Mouse (Mus musculus) myocyte (in vitro differentiated cells): ENCODE data around the gene Sap30bp. TPM values are rescaled to one million over a fixed set of nuclear protein-coding genes. Genes with fewer than 3 reads are reported as not detected.

Experiments used
- H3K27me3 ChIP-seq: one replicate; pipeline ENCODE4 v1.6.1; 2011; ENCODE audit not compliant: control insufficient read depth, insufficient read depth, insufficient read length
- H3K36me3 ChIP-seq: one replicate; pipeline ENCODE4 v1.6.1; 2011; ENCODE audit not compliant: control insufficient read depth, insufficient read depth
- H3K4me2 ChIP-seq: one replicate; pipeline ENCODE4 v1.6.1; 2011; ENCODE audit warnings: low read depth, control low read depth
- H3K4me3 ChIP-seq: one replicate; pipeline ENCODE4 v1.5.1; 2011; ENCODE audit warnings: mild to moderate bottlenecking, control low read depth, moderate library complexity
- H3K79me2 ChIP-seq: one replicate; pipeline ENCODE4 v1.6.1; 2011; ENCODE audit not compliant: control insufficient read depth, insufficient read depth
- H3ac ChIP-seq: one replicate; pipeline ENCODE4 v1.6.1; 2011; ENCODE audit not compliant: control insufficient read depth, insufficient read length
- CEBPB ChIP-seq: IDR thresholded peaks from 2 replicates; pipeline ENCODE4 v1.6.1; 2011; ENCODE audit warnings: mild to moderate bottlenecking, moderate library complexity; ENCODE audit not compliant: poor library complexity, insufficient read depth, severe bottlenecking
- E2F4 ChIP-seq: IDR thresholded peaks from one replicate; pipeline ENCODE4 v1.6.1; 2011; ENCODE audit warnings: mild to moderate bottlenecking, control low read depth, moderate library complexity; ENCODE audit not compliant: insufficient read depth
- MAX ChIP-seq: IDR thresholded peaks from one replicate; pipeline ENCODE4 v1.6.1; 2011; ENCODE audit warnings: low read depth, mild to moderate bottlenecking, control low read depth
- MYOD1 ChIP-seq, 3 experiments: IDR thresholded peaks; one replicate each; pipeline ENCODE4 v1.6.1; 2011; ENCODE audit warnings: control low read depth in 2 of 3, low read depth in 2 of 3, mild to moderate bottlenecking in 2 of 3, moderate library complexity in 1 of 3; ENCODE audit not compliant: insufficient read length in 2 of 3, control insufficient read depth in 1 of 3
- MYOG ChIP-seq, 3 experiments: IDR thresholded peaks; one replicate each; pipeline ENCODE4 v1.6.1; 2011; ENCODE audit warnings: control low read depth in 2 of 3, low read depth in 2 of 3, mild to moderate bottlenecking in 2 of 3; ENCODE audit not compliant: insufficient read length in 2 of 3, control insufficient read depth in 1 of 3, insufficient read depth in 1 of 3
- POLR2A ChIP-seq: IDR thresholded peaks from one replicate; pipeline ENCODE4 v1.6.1; 2011; ENCODE audit warnings: low read depth, mild to moderate bottlenecking, control low read depth, moderate library complexity; ENCODE audit not compliant: insufficient read length
- POLR2AphosphoS2 ChIP-seq: IDR thresholded peaks from one replicate; pipeline ENCODE4 v1.6.1; 2011; ENCODE audit warnings: low read depth, control low read depth; ENCODE audit not compliant: insufficient read length
- REST ChIP-seq: IDR thresholded peaks from one replicate; pipeline ENCODE4 v1.6.1; 2011; ENCODE audit warnings: mild to moderate bottlenecking, control low read depth, moderate library complexity; ENCODE audit not compliant: insufficient read depth, insufficient read length
- SRF ChIP-seq: IDR thresholded peaks from one replicate; pipeline ENCODE4 v1.6.1; 2011; ENCODE audit warnings: low read depth; ENCODE audit not compliant: control insufficient read depth, insufficient read length
- TCF12 ChIP-seq: IDR thresholded peaks from one replicate; pipeline ENCODE4 v1.6.1; 2011; ENCODE audit warnings: mild to moderate bottlenecking, control low read depth; ENCODE audit not compliant: poor library complexity, insufficient read depth, severe bottlenecking
- TCF3 ChIP-seq: IDR thresholded peaks from one replicate; pipeline ENCODE4 v1.6.1; 2011; ENCODE audit warnings: low read depth, control low read depth; ENCODE audit not compliant: insufficient read length
- USF1 ChIP-seq: IDR thresholded peaks from one replicate; pipeline ENCODE4 v1.6.1; 2011; ENCODE audit warnings: low read depth, mild to moderate bottlenecking, control low read depth, moderate library complexity
- polyA plus RNA-seq: library from polyadenylated mRNA; unstranded; fragments of >200 nt; fragmentation: generic; extraction: Trizol; gene quantifications from one replicate; pipeline ENCODE4 v1.2.1, GENCODE M21; 2012; ENCODE audit warnings: missing spikeins

Gene Sap30bp
- polyA plus RNA-seq, 1 experiment: 84.9 TPM

DNA sequence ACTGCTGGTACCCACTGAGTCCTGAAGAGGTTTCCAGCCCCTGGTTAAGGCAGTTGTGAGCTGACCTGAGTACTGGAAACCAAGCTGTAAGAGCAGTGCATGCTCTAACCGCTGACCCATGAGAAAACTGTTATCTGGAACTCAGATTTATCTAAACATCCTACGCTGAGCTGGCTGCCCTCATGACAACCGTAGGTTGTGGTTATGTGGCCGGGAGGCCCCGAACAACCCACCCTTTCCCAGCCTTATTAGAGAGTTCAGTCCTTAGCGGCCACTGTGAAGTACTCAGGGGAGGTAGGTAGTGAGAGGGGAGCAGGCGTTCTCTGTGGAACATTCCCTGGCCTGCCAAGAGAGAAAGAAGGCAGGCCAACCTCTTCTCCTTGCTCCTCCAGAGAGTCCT, 65.9 kb downstream of the Sap30bp start:
- Histone ChIP-seq H3K4me2 (peak overlapping the region; percentile 39), H3K27me3 (no peaks in the 10 kb centered on the region), H3K36me3 (no peaks in the 10 kb centered on the region), H3ac (no peak overlapping the region), H3K4me3 (no peak overlapping the region), H3K79me2 (no peaks in the 10 kb centered on the region)
- TF ChIP-seq TCF3: no peak
- no peak for TF ChIP-seq POLR2A
- no peak for TF ChIP-seq CEBPB
- no peak for TF ChIP-seq SRF
- TF ChIP-seq POLR2AphosphoS2: no peak
- no peak for TF ChIP-seq USF1
- no peak for TF ChIP-seq MYOD1 (IDR thresholded peaks at IDR 0.05; ENCODE audit: control insufficient read depth in 1 of 3, insufficient read length in 2 of 3, low read depth in 2 of 3)
- TF ChIP-seq MAX: no peak
- TF ChIP-seq E2F4: no peak
- TF ChIP-seq TCF12: no peak

DNA sequence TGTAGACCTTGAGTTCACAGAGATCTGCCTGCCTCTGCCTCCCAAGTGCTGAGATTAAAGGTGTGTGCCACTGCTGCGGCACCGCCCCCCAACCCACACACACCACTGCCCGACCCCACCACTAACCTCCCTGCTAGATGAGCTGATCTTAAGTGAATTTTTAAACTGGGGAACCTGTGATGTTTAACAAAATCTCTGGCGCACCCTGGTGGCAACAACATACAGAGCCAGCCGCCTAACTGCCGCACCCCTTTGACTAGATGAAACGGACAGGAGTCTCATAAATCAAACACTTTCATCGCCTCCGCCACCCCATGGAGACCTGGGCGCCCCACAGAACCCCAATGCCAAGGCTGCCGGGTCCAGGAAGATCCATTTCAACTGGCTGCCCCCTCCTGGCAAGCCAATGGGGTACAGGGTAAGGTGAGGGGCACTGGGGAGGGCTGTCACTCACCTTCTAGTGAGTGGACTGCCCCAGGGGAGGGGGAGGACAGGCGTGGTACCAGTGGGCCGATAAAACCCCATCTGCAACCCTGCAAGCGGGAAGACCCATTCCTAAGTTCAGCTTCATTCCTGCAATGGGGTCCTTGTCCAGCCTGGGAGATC, 66.6 kb downstream of the Sap30bp start:
- no peaks in the 10 kb centered on the region for H3K27me3 ChIP-seq
- no peak overlapping the region for H3K4me3 ChIP-seq
- H3ac ChIP-seq: no peak overlapping the region
- no peak for TF ChIP-seq MAX
- TF ChIP-seq TCF12: no peak
- no peak for TF ChIP-seq POLR2AphosphoS2
- no peak for TF ChIP-seq E2F4
- TF ChIP-seq MYOD1 (IDR thresholded peaks at IDR 0.05; ENCODE audit: control insufficient read depth in 1 of 3, insufficient read length in 2 of 3, low read depth in 2 of 3): no peak
- TF ChIP-seq MYOG (IDR thresholded peaks at IDR 0.05; ENCODE audit: control insufficient read depth in 1 of 3, insufficient read depth in 1 of 3, insufficient read length in 2 of 3, low read depth in 2 of 3): no peak
- peak overlapping the region; percentile 39 for H3K4me2 ChIP-seq
- no peaks in the 10 kb centered on the region for H3K36me3 ChIP-seq
- no peaks in the 10 kb centered on the region for H3K79me2 ChIP-seq

DNA sequence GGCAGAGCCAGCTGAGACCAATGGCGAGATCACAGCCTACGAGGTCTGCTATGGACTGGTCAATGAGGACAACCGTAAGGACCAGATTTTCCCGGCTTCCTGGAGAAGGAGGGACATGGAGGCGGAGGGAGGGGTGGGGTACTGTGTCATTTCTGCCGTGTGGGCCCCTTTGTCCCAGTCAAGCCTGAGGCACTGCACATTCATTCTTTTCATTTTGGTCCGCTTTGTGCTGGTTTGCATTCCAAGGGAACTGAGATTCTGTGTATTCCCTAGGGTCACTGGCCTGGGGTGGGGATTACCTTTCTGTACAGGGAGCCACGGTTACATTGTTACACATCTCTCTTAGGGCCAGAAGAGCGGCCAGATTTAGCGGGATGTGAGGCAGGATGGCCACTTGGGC, 67.5 kb downstream of the Sap30bp start:
- no peak overlapping the region for H3K4me2 ChIP-seq
- no peak overlapping the region for H3K4me3 ChIP-seq
- H3K36me3 ChIP-seq: no peaks in the 10 kb centered on the region
- no peak overlapping the region for H3ac ChIP-seq
- TF ChIP-seq TCF12 (no peak), E2F4 (no peak), TCF3 (no peak), POLR2AphosphoS2 (no peak), MYOG (IDR thresholded peaks at IDR 0.05; ENCODE audit: control insufficient read depth in 1 of 3, insufficient read depth in 1 of 3, insufficient read length in 2 of 3, low read depth in 2 of 3) (no peak), SRF (no peak), MYOD1 (IDR thresholded peaks at IDR 0.05; ENCODE audit: control insufficient read depth in 1 of 3, insufficient read length in 2 of 3, low read depth in 2 of 3) (no peak), CEBPB (no peak), MAX (no peak), REST (no peak), USF1 (no peak), POLR2A (no peak)
- H3K27me3 ChIP-seq: no peaks in the 10 kb centered on the region
- H3K79me2 ChIP-seq: no peaks in the 10 kb centered on the region

DNA sequence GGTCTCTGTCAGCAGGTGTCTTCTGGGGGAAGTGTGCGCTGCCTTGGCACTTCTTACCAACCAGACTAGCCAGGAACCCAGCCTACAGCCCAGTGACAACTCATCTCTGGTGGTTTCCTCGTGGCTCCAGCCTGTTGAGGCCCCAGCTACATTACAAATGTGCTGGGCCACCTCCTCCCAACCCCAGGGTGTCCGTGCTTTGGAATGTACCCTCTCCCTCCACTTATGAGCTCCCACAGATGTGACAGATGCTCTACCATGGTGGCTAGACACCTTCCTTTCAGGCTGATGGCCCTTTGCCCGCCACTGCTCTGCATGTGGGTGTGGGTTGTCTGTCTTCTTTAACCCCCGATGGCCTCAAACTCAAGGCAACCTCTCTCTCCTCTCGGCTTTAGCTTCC, 68.6 kb downstream of the Sap30bp start:
- TF ChIP-seq CEBPB (no peak), REST (no peak), MYOG (IDR thresholded peaks at IDR 0.05; ENCODE audit: control insufficient read depth in 1 of 3, insufficient read depth in 1 of 3, insufficient read length in 2 of 3, low read depth in 2 of 3) (no peak), TCF3 (no peak), POLR2A (no peak), TCF12 (no peak), POLR2AphosphoS2 (no peak), E2F4 (no peak), SRF (no peak), MYOD1 (IDR thresholded peaks at IDR 0.05; ENCODE audit: control insufficient read depth in 1 of 3, insufficient read length in 2 of 3, low read depth in 2 of 3) (no peak), USF1 (no peak), MAX (no peak)
- Histone ChIP-seq H3K27me3 (no peaks in the 10 kb centered on the region), H3K4me3 (no peak overlapping the region), H3K4me2 (no peak overlapping the region), H3K79me2 (no peaks in the 10 kb centered on the region), H3K36me3 (no peaks in the 10 kb centered on the region), H3ac (no peak overlapping the region)
